Mouse (Mus musculus) E14TG2a.4 (cell line): ENCODE measurements around the gene Pola1.

Source experiments
- CTCF ChIP-seq: conservative IDR thresholded peaks from 2 replicates; pipeline ENCODE4 v1.5.1; 2014; ENCODE audit warnings: low read length
- NANOG ChIP-seq: IDR thresholded peaks from 2 replicates; pipeline ENCODE4 v1.6.1; 2014; ENCODE audit warnings: borderline replicate concordance, low read length, mixed read lengths
- POU5F1 ChIP-seq: IDR thresholded peaks from 2 replicates; pipeline ENCODE4 v1.6.1; 2014; ENCODE audit warnings: low read length, borderline replicate concordance

GRCm38 (mm10) chrX:93674836-93675795, 43.2 kb upstream of the Pola1 start:
- TF ChIP-seq CTCF (no peak), POU5F1 (no peak), NANOG (no peak)
